Mouse (Mus musculus) erythroblast, embryonic 14.5 days (primary cell): ENCODE data around the gene Polg2.

Source experiments
- GATA1 ChIP-seq: IDR thresholded peaks from 2 replicates; pipeline ENCODE4 v1.6.1; 2012; ENCODE audit warnings: low read length, inconsistent platforms, mixed read lengths
- TAL1 ChIP-seq: IDR thresholded peaks from 3 replicates; pipeline ENCODE4 v1.6.1; 2012; ENCODE audit warnings: low read length, inconsistent platforms, mixed read lengths

DNA sequence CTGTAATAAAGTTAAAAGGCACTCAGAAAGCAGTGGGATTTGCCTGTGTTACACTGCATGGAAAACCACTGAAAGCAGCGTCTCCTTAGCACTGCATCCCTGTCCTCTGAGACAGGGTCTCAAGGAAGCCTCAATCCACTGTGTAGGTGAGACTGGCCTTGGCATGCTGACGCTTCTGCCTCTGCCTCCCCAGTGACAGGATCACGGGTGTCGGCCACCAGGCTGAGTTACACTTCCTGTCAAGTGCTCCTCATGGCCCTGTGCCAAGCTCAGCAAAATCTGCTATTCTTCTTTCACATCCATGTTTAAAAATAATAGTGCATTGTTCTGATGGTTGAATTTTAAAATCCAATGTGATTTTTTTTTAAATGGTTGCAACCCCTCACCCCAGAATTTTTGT, 41.6 kb upstream of the Polg2 start:
- TF ChIP-seq GATA1: no peak
- TF ChIP-seq TAL1: no peak
